Mouse (Mus musculus) CD4-positive, CD25-positive, alpha-beta regulatory T cell, adult 2 months (primary cell): Measurements from ENCODE around the gene Irf2.
A peak's percentile ranks its signal among the peaks of the same experiment; 100 is the strongest.

Experiments used
- DNase-seq: peaks from one replicate; pipeline ENCODE4 v3.0.0-alpha.2; 2012; ENCODE audit warnings: low read depth, low spot score

Irf2 gene

GRCm38 (mm10) chr8:46840791-46841190, 101.3 kb downstream of the Irf2 start:
- DNase-seq = no peak

DNA sequence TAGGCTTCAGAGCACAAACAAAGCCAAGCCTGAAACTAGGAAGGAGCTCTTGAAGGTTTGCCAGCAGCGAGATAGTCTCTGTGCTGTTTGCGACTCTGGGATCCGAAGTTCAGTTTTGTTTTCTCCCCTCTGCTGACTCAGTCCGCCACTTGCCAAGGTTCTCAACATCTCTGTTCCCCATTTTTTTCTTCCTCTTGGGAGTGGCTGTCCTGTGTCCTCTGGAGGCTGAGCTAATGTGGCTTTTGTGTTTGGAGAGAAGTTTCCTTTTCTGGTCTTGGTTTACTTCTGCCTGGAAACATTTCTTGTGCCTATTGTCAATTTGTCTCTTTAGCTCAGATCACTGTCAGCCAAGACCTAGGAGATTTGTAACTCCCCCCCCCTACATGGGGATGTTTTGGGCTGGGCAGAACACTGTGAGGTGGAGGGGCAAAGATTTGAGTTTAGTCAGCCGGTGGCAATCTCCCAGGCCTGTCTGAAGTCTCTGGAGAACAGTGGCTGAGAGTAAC, 103.2 kb downstream of the Irf2 start:
- no peak for DNase-seq

DNA sequence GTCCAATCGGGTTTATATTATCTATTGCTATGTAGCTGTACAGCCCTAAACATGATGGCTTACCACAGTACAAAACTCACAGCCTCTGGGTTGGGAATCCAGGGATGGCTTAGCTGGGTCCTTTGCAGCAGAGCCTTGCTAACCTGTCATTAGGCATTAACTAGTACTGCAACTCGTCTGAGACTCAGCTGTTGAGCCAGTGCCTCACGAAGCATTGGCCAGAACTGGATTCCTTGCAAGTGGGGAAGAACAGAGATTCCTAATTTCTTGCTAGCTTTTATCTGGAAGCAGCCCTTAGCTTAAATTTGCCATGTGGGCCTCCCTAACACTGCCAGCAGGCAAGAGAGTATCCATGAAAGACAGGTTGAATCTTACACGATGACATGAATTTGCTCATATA, 104.3 kb downstream of the Irf2 start:
- DNase-seq = no peak

- DNase-seq = peak; percentile 83
These were observed 104.9 kb downstream of the Irf2 start for GRCm38 (mm10) chr8:46844371-46844973.

- peak; percentile 76 for DNase-seq
These were observed 105.6 kb downstream of the Irf2 start for GRCm38 (mm10) chr8:46844974-46845774.

DNA sequence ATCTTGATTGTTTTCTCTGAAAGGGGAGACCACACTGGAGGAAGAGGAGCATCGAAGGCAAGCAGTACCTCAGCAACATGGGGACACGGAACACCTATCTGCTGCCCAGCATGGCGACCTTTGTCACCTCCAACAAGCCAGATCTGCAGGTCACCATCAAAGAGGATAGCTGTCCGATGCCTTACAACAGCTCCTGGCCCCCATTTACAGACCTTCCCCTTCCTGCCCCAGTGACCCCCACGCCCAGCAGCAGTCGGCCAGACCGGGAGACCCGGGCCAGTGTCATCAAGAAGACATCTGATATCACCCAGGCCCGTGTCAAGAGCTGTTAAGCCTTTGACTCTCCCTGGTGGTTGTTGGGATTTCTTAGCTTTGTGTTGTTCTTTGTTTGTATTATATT, 106.4 kb downstream of the Irf2 start:
- peak; percentile 13 for DNase-seq

GRCm38 (mm10) chr8:46846893-46847292, 107.4 kb downstream of the Irf2 start:
- no peak for DNase-seq

DNA sequence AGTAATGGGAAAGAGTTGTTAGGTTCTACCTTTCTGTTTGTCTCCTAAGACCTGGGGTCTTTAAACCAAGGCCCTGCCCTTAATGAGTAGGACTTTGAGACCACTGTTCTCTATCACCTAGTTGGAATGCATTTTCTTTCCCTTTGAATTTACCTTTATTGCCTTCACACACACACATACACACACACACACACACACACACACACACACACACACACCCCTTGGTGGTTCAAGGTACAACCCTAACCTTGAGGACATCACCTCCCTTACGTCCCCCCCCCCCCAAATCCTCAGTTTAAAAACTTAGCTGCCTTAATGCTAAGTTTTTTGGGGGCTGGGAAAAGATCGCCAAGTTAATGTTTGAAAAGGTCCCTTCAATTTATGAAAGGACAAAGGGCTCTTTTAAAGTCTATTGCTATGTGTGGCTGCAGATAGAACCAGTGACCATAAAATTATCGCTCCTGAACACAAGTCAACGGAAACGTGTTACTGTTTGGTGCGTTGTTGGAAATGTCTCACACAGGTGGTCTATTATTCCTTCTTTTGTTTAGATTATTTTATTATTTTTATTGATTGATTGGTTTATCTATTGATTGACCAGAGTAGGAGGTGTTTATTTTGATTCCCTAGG, 108.6 kb downstream of the Irf2 start:
- no peak for DNase-seq

DNA sequence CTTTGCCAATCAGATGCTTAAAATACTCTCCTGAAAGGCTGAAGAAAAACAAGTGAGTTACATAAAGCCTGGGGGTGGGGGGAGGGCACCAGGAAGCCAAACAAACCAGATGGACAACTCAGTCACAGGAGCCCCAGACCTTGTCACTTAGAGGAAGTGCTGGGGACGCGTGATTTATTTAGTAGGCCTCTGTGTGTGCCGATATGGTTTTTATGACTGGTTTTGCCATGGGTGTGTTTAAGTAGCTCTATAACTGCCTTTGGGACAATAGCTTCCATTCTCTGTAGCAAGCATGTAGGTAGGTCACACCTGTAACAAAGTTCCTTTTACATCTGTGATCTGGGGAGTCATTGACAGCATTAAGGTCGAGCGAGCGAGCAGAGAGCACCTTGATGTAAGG, 109.4 kb downstream of the Irf2 start:
- DNase-seq = peak; percentile 10

GRCm38 (mm10) chr8:46849458-46849857, 109.9 kb downstream of the Irf2 start:
- no peak for DNase-seq

GRCm38 (mm10) chr8:46850258-46850897, 110.8 kb downstream of the Irf2 start:
- DNase-seq = no peak

DNA sequence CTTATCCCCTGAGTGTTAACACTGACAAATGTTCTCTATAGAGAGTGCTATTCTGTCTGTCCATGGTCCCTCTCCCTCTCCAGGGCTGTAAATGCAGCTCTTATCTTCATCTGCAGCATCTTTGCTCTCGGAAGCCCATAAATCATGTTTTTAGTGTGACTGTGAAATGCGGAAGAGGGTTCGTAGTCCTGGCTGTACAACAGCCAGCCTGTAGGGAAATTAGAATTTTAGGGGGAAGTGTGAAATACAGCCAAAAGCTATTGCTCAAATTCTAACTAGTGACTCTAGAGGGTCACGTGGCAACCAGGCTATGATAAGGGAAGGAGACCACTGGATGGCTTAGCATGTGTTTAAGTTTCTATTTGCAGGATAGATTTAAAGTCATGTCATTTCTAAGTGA, 112.0 kb downstream of the Irf2 start:
- no peak for DNase-seq

GRCm38 (mm10) chr8:46852377-46852776, 112.8 kb downstream of the Irf2 start:
- peak; percentile 37 for DNase-seq

DNA sequence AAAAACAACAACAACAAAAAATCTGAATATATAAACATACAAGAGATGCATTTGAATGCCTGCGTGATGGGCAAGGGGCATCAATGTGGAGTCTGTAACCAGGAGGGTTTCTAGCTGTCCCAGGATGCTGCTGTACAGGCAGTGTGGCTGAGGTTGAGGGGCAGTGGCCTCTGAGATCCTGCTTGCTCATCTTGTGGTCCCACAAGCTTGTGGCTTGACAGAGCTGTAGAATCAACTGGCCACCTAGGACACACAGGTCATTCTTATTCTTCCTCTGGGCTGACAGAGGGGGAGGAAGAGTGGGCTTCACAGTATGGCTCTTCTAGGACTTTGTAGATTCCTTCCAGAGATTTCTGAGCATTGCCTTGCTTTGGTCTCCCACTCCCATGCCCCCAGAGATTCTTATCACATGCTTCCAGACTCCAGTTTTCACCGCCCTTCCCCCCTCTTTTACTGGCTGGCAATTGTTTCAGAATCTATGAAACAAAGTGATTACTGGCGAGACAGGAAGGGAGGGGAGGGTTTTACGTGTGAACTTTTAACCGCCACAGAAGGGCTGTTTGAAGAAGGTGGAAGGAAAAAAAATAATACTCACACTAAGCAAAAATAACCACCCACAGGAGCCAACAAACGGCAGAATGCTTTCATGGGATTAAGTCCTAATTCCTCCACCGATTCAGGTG, 119.8 kb downstream of the Irf2 start:
- DNase-seq = peak; percentile 72

DNA sequence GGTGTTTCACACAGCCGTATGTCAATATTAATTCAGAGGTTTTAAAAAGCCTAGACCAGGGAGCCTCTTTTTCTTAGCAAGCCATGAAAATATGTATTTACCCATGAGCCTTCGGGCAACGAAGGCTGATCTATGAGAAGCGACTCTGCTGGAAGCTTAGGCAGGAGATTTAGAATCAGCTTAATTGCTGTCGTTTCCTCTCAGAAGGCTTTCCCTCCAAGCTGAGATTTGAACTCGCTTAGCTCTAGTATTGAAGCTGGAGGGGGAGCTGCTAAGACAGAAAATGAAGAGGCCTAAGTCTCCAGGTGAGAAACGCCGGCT, 120.3 kb downstream of the Irf2 start:
- no peak for DNase-seq

DNA sequence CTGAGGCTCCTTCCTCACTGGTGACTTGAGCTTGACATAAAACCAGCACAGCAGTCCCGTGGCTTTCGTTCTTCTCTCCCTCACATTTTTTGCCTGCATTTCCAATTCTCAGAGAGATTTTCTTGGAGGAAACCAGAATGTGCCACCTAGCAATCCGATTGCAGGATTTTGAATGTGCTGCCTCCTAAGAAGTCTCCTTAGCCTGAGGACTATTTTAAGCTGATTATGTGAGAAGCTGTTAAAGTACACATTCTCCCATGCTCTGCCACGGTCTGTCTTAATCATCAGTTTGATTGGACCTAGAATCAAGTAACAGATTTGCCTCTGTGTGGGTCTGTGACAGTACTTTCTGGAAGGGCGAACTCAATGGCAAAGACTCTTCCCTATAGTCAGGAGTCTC, 123.0 kb downstream of the Irf2 start:
- no peak for DNase-seq

DNA sequence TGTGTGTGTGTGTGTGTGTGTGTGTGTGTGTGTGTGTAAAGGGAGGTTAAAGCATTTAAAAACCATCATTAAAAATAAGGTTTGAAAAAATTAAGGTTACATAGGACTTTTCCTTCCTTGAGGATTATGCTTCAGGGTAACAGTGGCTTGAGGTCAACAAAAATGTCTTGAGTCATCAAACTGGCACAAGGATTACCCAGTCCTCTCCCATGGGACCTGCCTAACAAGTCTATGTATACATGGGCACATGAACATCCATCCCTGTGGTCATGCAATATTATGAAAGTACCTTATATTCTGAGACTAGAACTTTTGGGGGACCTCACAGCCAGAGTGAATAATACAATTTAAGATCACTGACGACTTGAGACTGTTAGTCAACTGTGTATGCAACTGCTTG, 125.9 kb downstream of the Irf2 start:
- no peak for DNase-seq

DNA sequence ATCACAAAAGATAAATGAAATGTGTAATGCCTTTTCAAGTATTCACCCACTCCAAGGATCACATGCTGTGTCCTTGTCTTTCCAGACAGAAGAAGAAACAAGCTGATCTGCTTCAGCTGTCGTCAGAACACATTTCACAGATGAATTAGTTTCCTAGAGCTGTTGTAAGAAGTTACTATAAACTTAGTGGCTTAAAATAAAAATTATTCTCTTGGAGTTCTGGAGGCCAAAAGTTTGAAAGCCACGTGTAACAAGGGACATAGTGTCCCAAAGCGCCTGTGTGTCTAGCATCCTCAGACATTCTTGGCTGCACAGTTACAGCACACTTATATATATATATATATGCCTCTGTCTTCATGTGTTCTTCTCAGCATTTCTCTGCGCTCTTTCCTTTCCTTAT, 127.9 kb downstream of the Irf2 start:
- DNase-seq = no peak

DNA sequence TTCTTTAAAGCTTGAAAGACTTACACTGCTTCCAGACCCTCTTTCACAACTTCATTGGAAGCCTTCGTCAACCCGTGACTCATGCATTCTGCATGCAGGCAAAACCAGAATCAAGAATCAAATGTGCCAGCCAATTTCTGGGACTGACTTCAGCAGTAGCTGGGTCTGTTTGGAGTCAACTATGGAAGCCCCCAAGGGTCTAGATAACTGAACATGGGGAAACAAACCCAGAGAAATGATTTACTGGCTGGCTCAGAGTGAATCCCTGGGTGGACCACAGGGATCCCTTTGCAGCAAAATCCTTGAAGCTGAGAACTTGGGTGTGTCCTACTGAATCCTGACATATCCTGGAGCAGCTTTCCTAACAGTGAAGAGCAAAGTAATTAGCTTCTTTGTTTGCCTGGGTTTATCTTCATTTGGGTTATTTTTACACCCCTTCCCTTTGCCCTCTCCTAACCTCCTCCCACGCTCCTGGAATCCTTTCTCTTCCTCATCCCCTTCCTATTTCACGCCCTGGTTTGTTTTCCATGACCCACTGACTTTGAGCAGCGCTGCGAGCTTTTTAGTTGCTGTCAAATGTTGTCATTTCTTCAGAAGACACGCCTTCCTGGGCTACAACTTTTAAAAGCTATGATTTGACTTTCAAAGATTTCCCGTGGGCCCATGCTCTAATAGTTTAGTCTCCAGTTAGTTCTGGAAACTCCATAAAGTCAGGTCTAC, 129.0 kb downstream of the Irf2 start:
- no peak for DNase-seq

DNA sequence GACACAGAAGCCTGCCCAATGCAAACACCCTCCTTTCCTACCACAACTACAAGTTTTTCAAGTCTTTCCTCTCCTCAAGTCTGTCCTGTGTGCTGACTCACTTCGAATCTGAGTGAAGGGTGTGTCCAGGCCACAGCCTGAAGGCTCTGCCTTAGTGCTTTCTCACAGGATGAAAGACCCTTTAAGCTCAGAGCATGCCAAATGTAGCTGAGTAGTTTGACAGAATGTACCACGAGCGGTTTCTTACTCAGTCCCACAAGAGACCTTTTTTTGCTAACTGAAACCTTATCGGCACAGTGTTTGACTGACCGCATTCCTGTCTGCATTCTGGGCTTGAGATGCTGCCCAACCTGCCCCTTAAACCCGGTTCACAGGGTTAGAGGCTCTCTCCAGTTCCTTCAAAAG, 130.0 kb downstream of the Irf2 start:
- DNase-seq = no peak

- no peak for DNase-seq
These were observed 131.6 kb downstream of the Irf2 start for GRCm38 (mm10) chr8:46871086-46871485.
